Mouse (Mus musculus) limb, embryonic 12.5 days (tissue): ENCODE data around the gene Kifc5b. TPM values are rescaled to one million over a fixed set of nuclear protein-coding genes. Genes with fewer than 3 reads are reported as not detected.
A peak's percentile ranks its signal among the peaks of the same experiment; 100 is the strongest.

Source experiments
- ATAC-seq: fragments of 200-750 bp; cut with Nextera tagmentation; 2 replicates; pipeline ENCODE4 v1.8.0; 2017; ENCODE audit warnings: low read depth, moderate TSS enrichment; ENCODE audit not compliant: insufficient number of reproducible peaks, insufficient read depth, low FRiP score, low TSS enrichment
- H3K27ac ChIP-seq: fragments of 300-500 bp; sonication (generic); 2 replicates; pipeline ENCODE4 v1.5.1; 2016; ENCODE audit warnings: mild to moderate bottlenecking, moderate library complexity
- H3K27me3 ChIP-seq: fragments of 300-500 bp; sonication (generic); 2 replicates; pipeline ENCODE4 v1.6.1; 2016; ENCODE audit warnings: mild to moderate bottlenecking, moderate library complexity
- H3K36me3 ChIP-seq: fragments of 300-500 bp; sonication (generic); 2 replicates; pipeline ENCODE4 v1.6.1; 2016; ENCODE audit warnings: mild to moderate bottlenecking, moderate library complexity
- H3K4me1 ChIP-seq: fragments of 300-500 bp; sonication (generic); replicated peaks from 2 replicates; pipeline ENCODE4 v1.6.1; 2016
- H3K4me2 ChIP-seq: fragments of 300-500 bp; sonication (generic); 2 replicates; pipeline ENCODE4 v1.6.1; 2016; ENCODE audit warnings: mild to moderate bottlenecking, moderate library complexity
- H3K4me3 ChIP-seq: fragments of 300-500 bp; sonication (generic); replicated peaks from 2 replicates; pipeline ENCODE4 v1.5.1; 2016; ENCODE audit warnings: mild to moderate bottlenecking
- H3K9ac ChIP-seq: fragments of 300-500 bp; sonication (generic); replicated peaks from 2 replicates; pipeline ENCODE4 v1.6.1; 2016; ENCODE audit warnings: mild to moderate bottlenecking, moderate library complexity
- H3K9me3 ChIP-seq: fragments of 300-500 bp; sonication (generic); 2 replicates; pipeline ENCODE4 v1.6.1; 2016; ENCODE audit warnings: mild to moderate bottlenecking, moderate library complexity
- WGBS: fragments of 180-500 bp; shearing (Covaris S2); methylation state at CpG from one replicate; pipeline ENCODE4 v1.1.7; 2016; 5-methylcytosine and 5-hydroxymethylcytosine counted together
- polyA plus RNA-seq: library from polyadenylated mRNA; unstranded; fragments of >200 nt; fragmentation: Nextera tagmentation; extraction: Ambion mirVana; gene quantifications from 2 replicates; pipeline ENCODE4 v1.2.1, GENCODE M21; 2016

Gene Kifc5b
- polyA plus RNA-seq, 1 experiment from 2014 or later: 10.5 TPM

DNA sequence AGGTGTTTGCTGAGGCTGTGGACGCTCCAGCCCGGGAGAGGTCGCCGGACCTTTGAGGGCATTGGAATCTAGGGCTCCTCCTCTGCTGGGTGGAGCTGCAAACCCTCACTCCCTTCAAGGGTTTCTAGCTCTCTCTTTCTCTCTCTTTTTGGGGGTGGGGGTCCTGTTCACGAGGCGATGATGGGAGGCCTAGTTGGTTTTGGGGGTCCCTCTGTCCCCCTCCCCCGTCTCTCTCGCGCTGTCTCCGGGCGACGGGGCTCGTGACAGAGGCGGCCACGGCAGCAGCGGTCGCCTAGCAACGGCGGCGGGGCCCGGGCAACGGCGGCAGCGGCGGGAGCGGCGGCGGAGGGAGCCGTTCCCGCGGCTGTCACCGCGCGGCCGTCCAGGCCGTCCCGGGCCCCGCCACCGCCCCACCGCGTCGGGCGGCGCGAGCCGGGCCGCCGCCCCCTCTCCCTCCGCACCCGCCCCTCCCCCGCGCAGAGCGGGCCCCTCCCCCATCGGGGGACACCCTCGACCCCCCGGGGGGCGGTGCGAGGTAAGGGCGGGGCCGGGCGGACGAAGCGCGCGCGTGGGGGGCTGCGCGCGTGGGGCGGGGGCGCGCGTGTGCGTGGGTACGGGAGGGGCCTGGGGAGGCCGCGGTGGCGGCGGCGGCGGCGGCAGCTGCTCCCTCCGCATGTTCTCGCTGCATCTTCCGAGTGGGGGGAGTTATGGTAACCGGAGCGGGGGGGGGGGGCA, 31.6 kb downstream of the Kifc5b start:
- Histone ChIP-seq H3K9ac (peak overlapping the region; percentile 87), H3K27me3 (no peaks in the 10 kb centered on the region; the same call in 1 of the 2 replicates), H3K36me3 (peaks cover 6% of the 10 kb centered on the region; the same call in 1 of the 2 replicates), H3K9me3 (no peaks in the 10 kb centered on the region), H3K27ac (peak overlapping the region; percentile 81), H3K4me2 (peak overlapping the region; percentile 98), H3K4me1 (peaks cover 71% of the 10 kb centered on the region), H3K4me3 (peak overlapping the region; percentile 85)
- under 1% methylated on average over 26 of the region's 87 CpGs for WGBS
- no peak for ATAC-seq

DNA sequence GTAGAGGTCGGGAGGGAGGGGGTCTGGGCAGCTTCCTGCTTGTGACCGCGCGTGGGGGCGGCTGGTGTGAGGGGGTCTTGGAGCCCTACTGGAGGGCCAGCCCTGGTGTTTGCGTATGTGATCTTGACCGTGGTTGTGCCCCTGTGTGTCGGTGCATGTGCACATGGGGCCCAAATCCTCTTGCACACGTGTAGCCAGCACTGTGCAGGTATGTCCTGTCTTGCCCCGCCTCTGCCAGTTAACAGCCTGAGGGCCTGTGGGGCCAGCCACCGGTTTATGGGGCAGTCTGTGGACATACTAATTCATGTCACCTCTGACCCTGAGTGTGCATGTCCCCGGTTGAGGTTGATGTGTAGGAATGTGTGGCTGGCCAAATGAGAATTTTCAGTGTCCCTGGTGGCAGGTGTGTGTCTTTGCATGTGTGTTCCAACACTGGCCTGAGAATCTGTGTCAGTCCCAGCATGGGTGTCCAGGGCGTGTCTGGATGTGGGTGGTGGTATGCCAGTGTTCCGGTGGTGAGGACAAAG, 32.2 kb downstream of the Kifc5b start:
- Histone ChIP-seq H3K27ac (peak overlapping the region; percentile 81), H3K27me3 (no peaks in the 10 kb centered on the region; the same call in 1 of the 2 replicates), H3K36me3 (peaks cover 6% of the 10 kb centered on the region; the same call in 1 of the 2 replicates), H3K4me1 (peaks cover 78% of the 10 kb centered on the region), H3K9ac (peak overlapping the region; percentile 87), H3K4me2 (peak overlapping the region; percentile 98), H3K9me3 (no peaks in the 10 kb centered on the region), H3K4me3 (peak overlapping the region; percentile 85)
- ATAC-seq: 0 out of 2 replicates have a peak, but pooled peaks have one; percentile 20
- WGBS: 7% methylated on average over 13 of the region's 14 CpGs

DNA sequence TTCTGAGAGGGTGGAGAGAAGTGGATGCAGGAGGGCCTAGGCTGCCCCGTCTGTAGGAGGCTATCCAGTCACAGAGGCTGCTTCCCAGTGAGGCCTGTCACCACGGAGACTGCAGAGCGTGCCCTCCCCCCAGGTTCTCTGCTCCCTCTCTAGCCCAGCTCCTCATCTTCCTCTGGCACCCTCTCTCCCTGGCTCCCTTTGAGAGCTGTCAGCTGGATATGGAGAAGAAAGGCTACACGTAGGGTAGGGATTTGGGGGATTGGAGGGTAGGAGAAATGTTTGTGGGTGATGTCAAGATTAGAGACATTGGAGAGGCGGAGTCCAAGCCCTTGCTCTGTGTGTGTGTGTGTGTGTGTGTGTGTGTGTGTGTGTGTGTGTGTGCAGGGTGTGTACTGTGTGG, 33.0 kb downstream of the Kifc5b start:
- H3K9ac ChIP-seq: no peak overlapping the region
- 43% methylated on average over 5 of the region's 5 CpGs for WGBS
- no peaks in the 10 kb centered on the region; the same call in 1 of the 2 replicates for H3K27me3 ChIP-seq
- H3K4me3 ChIP-seq: peak overlapping the region; percentile 85; the same call in 1 of the 2 replicates
- peak overlapping the region; percentile 98 for H3K4me2 ChIP-seq
- peaks cover 6% of the 10 kb centered on the region for H3K36me3 ChIP-seq
- H3K27ac ChIP-seq: peak overlapping the region; percentile 81; the same call in 1 of the 2 replicates
- peaks cover 78% of the 10 kb centered on the region for H3K4me1 ChIP-seq
- H3K9me3 ChIP-seq: no peaks in the 10 kb centered on the region
- ATAC-seq: no peak

DNA sequence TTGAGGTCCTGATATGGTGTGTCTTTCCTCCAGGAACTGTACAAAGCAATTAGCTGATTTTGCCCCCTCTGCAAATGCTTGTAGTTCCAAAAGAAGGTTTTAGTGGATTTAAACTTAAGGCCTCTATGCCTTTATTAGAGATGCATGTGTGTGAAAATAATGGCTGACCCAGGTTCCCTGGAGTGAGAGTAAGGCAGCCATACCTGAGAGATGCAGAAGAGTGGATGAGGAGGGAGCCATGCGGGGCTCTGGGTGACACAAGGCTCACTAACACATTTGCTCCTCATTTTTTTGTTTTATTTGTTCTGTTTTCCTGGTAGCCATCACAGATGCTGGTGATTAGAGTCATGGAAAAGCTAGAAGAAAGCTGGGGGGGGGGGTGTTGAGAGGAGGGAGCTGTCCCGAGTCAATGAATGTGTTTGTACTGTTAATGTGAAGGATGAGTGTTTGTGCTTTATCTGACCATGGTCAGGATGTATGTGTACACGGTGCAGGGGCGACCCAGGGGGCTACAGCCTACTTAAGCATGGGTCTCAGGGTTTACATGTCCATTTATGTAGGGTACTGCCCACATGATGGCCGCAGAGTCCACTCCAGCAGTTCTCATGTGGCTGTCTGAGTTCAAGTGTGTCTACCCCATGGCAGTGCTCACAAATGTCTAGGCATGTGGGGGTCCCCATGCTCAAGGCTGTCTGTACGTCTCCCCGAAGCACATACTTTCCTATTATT, 33.8 kb downstream of the Kifc5b start:
- WGBS: 25% methylated on average over 7 of the region's 7 CpGs
- peak overlapping the region; percentile 46 for H3K4me3 ChIP-seq
- ATAC-seq: no peak
- H3K4me1 ChIP-seq: peaks cover 73% of the 10 kb centered on the region
- no peaks in the 10 kb centered on the region; the same call in 1 of the 2 replicates for H3K27me3 ChIP-seq
- H3K27ac ChIP-seq: peak overlapping the region; percentile 81
- peaks cover 13% of the 10 kb centered on the region for H3K36me3 ChIP-seq
- H3K4me2 ChIP-seq: peak overlapping the region; percentile 92
- H3K9me3 ChIP-seq: no peaks in the 10 kb centered on the region
- no peak overlapping the region; the same call in 1 of the 2 replicates for H3K9ac ChIP-seq

DNA sequence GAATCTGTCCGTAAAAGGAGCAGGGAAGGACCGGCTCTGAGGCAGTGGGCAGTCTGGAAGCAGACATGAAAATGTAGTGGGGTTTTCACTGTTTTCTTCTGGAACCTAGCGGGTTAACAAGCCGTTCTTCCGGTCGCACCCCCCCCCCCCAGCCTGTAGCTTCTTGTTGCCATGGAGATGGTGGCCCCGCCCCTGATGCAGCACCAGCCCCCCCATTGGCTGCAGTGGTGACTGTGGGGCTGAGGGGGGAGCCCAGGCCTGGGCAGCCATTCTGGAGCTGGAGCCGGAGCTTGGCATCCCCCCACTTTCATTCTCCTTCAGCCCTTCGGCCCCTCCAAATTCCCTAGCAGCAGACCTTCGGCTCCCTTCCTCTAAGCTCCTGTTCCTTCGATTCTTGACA, 34.5 kb downstream of the Kifc5b start:
- H3K4me2 ChIP-seq: peak overlapping the region; percentile 92
- H3K9ac ChIP-seq: peak overlapping the region; percentile 66
- H3K4me3 ChIP-seq: peak overlapping the region; percentile 46
- under 1% methylated on average over 10 of the region's 11 CpGs for WGBS
- no peaks in the 10 kb centered on the region; the same call in 1 of the 2 replicates for H3K27me3 ChIP-seq
- peaks cover 19% of the 10 kb centered on the region for H3K36me3 ChIP-seq
- no peaks in the 10 kb centered on the region for H3K9me3 ChIP-seq
- ATAC-seq: peak; percentile 41
- H3K27ac ChIP-seq: peak overlapping the region; percentile 81
- peaks cover 66% of the 10 kb centered on the region for H3K4me1 ChIP-seq

DNA sequence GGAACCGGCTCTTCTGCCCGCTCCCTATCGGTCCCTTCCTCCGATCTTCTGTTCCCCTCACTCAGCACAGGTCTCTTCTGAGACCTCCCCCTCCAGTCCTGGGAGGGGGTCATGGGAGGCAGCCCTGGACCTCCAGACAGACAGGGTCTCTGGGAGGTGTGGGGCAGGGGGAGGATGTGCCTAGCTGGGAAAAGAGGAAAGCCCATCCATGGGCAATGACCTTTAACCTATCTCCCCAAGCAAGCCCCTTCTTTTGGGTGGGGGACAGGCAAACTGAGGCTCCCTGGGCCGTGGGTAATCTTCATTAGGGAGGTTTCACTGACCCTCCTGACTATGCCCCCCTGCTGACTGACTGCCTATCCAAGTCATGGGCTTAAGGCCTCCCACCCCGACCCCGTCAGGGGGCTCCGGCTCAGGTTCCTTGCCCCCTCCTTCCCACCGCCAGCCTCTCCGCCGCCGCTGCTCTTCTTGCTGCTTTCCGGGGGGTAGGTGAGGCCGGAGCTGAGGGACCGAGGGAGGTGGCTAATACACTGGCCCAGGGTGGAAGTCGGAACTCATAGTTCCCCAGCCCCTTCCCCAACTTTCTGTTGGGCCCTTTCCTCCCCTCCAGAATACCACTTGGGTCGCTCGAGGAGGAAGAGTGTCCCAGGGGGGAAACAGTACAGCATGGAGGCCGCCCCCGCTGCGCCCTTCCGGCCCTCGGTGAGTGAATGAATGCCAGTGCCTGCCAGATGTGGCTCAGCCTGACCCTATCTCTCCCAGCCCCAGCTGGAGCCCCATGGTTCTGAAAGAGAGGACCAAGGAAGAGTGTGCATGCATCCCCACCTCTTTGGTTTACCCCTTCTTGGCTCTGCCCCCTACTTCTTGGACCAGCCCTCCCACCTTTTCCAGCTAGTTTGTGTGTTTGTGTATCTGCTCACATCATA, 35.3 kb downstream of the Kifc5b start:
- Histone ChIP-seq H3K4me3 (peak overlapping the region; percentile 46), H3K9me3 (no peaks in the 10 kb centered on the region), H3K27me3 (no peaks in the 10 kb centered on the region; the same call in 1 of the 2 replicates), H3K27ac (peak overlapping the region; percentile 81), H3K4me2 (peak overlapping the region; percentile 92), H3K36me3 (peaks cover 27% of the 10 kb centered on the region), H3K4me1 (peaks cover 58% of the 10 kb centered on the region), H3K9ac (peak overlapping the region; percentile 66)
- peak; percentile 45; the same call in 1 of the 2 replicates for ATAC-seq
- WGBS: 4% methylated on average over 22 of the region's 23 CpGs

DNA sequence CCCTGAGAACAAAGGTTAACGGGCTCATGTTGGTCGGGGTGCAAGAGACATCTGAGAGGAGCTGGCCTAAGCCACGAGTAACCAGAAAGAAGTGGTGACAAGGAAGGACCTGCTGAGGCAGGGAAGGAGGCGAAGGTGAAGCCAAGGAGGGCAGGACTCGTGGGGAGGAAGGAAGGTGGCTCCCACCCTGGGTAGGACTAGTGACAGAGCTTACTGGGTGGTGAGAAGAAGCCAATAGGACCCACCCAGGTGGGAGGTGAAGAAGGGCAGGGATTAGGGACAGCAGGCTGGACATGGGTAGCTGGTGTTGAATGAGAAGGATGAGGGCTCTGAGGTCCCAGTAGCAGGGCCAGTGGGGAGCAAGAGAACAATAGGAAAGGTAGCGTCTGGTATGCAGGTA, 36.3 kb downstream of the Kifc5b start:
- H3K27ac ChIP-seq: 0 out of 2 replicates have a peak overlapping the region, but pooled peaks have one; percentile 81
- peaks cover 37% of the 10 kb centered on the region for H3K36me3 ChIP-seq
- H3K4me2 ChIP-seq: peak overlapping the region; percentile 92
- H3K9ac ChIP-seq: peak overlapping the region; percentile 66
- peak overlapping the region; percentile 46 for H3K4me3 ChIP-seq
- H3K4me1 ChIP-seq: peaks cover 52% of the 10 kb centered on the region
- no peaks in the 10 kb centered on the region; the same call in 1 of the 2 replicates for H3K27me3 ChIP-seq
- H3K9me3 ChIP-seq: no peaks in the 10 kb centered on the region
- 22% methylated on average over 6 of the region's 6 CpGs for WGBS
- ATAC-seq: no peak

DNA sequence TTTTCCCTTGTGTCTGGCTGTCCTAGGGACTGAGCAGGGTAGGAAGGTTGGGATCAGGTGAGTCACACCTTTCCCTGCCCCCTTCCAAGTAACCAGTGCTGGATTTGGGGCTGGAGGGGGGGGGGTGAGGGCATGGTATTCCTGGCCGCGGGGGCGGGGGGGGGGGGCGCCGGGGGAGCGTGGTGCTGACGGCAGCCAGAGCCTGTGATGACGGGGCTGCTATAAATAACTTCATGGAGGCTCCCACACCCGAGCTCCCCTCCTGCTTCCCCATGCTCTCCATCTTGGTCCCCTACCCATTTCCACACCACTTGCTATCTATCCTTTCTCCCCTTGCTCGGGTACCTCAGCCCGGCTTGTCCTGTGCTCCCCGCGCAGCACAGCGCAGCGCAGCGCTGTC, 36.8 kb downstream of the Kifc5b start:
- peaks cover 43% of the 10 kb centered on the region for H3K36me3 ChIP-seq
- H3K27me3 ChIP-seq: no peaks in the 10 kb centered on the region; the same call in 1 of the 2 replicates
- H3K9ac ChIP-seq: peak overlapping the region; percentile 66
- H3K4me1 ChIP-seq: peaks cover 51% of the 10 kb centered on the region
- ATAC-seq: no peak
- H3K9me3 ChIP-seq: no peaks in the 10 kb centered on the region
- peak overlapping the region; percentile 46 for H3K4me3 ChIP-seq
- peak overlapping the region; percentile 72 for H3K27ac ChIP-seq
- 17% methylated on average over 11 of the region's 16 CpGs for WGBS
- peak overlapping the region; percentile 92 for H3K4me2 ChIP-seq

DNA sequence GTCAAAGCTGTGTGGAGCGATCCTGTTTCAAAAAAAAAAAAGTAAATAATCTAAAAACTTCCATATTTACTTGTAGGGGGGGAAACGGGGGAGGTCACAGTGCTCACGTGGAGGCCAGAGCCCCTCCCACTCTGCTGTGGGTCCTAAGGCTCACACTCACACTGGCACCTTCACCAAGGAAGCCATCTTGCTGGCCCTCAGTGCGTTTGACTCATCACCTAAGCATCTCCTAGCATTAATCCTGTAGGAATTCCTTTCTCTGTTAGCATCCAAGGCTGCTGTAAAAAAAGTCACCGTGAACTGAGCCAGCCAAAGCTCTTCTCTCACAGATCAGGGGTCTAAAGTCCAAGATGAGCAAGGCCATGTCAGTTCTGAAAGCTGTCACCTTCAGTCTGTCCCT, 39.4 kb downstream of the Kifc5b start:
- Histone ChIP-seq H3K4me3 (no peak overlapping the region), H3K27ac (no peak overlapping the region), H3K9ac (no peak overlapping the region), H3K4me2 (no peak overlapping the region), H3K36me3 (peaks cover 68% of the 10 kb centered on the region), H3K27me3 (no peaks in the 10 kb centered on the region; the same call in 1 of the 2 replicates), H3K9me3 (no peaks in the 10 kb centered on the region), H3K4me1 (peaks cover 25% of the 10 kb centered on the region)
- ATAC-seq: no peak
- WGBS: 87% methylated on average over 5 of the region's 5 CpGs

DNA sequence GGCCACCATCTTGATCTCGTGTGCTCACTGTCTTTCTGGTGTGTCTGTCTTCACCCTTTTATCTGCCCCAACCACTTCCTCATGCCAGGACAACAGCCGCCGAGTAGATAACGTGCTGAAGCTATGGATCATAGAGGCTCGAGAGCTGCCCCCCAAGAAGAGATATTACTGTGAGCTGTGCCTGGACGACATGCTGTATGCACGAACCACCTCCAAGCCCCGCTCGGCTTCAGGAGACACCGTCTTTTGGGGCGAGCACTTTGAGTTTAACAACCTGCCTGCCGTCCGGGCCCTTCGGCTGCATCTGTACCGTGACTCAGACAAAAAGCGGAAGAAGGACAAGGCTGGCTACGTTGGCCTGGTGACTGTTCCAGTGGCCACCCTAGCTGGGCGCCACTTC, 40.0 kb downstream of the Kifc5b start:
- Histone ChIP-seq H3K9me3 (no peaks in the 10 kb centered on the region), H3K36me3 (peaks cover 74% of the 10 kb centered on the region), H3K4me1 (peaks cover 23% of the 10 kb centered on the region), H3K4me3 (no peak overlapping the region), H3K9ac (no peak overlapping the region), H3K4me2 (no peak overlapping the region), H3K27me3 (no peaks in the 10 kb centered on the region; the same call in 1 of the 2 replicates), H3K27ac (no peak overlapping the region)
- no peak for ATAC-seq
- 95% methylated on average over 18 of the region's 18 CpGs for WGBS
